Mouse (Mus musculus) NIH3T3 (cell line): ENCODE results near the gene Mrnip.

Experiments used
- DNase-seq: peaks from one replicate; pipeline ENCODE4 v3.0.0-alpha.2; 2012; ENCODE audit warnings: low read depth

The Mrnip gene

DNA sequence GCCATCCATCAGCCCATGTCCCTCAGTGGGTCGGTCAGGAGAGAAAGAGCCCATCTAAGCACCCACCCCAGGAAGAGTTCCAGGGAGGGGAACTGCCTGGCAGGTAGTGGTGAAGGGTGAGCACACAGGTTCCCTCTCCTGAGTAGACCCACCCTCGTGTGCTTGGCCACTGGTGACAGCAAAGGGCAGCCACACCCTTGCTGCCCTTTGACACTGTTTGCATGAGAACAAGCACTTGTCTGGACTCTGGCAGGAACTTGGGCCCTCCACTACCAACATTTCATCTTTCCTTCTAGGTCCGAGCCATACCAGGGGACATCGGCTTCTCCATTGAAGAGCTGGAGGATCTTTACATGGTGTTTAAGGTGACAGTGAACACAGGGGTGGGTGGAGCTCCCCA is 14.9 kb upstream of the Mrnip start:
- no peak for DNase-seq

- peak; percentile 83 for DNase-seq
Observed at GRCm38 (mm10) chr11:50161578-50162304, 12.5 kb upstream of the Mrnip start.

DNA sequence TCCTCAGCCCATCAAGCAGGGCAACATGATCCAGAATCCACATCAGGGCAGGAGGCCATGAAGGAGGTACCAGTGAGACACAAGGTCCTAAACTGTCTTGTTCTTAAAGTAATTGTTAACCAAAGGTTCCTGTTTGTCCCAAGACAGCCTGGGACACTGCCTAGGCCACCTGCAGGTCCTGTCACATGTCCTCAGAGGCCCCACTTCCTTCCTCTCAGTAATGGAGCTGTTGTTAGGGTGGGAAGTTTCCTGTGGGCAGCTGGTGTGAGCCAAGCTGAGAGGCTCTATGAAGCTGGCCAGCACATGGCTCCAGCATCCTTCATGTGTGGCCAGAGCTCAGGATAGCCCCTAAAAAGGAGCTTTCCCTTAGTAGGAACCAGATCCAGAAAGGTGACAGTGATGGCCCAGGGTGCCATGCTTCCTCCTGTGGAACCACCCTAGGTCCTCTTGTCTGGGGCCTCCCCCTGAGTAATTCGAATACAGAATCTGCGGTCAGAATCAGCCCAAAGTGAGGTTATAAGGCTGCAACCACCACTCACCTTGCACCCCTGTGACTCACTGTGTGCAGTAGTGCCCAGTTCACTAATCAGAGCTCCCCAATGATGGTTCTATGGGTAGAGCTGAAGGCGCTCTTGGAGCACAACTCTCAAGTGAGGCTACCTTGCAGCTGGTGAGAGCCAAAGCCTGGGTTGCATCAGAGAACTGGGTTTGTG is 11.8 kb upstream of the Mrnip start:
- no peak for DNase-seq

GRCm38 (mm10) chr11:50168352-50168751 is 5.9 kb upstream of the Mrnip start:
- no peak for DNase-seq

DNA sequence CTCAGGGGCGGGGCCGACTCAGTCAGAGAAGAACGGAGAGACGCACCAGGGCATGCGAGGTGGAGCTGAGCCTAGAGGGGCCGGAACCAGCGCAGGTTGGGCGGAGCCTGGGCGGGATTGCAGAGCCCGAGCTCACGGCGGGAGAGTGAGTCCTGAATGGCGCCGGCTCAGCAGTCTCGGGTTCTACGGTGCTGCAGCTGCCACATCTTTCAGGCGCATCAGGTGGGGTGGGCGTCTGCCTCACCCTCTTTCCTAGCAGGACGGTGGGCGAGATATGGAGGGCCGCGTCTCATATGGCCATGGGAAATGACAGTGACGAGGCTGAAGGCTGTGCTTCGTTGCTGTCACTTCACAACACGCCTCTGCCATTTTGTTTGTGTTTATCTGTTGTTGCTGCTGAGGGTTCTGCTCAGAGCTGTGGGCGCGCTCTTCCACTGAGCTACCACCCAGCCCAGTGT is 515 bp downstream of the Mrnip start:
- DNase-seq: peak; percentile 99

DNA sequence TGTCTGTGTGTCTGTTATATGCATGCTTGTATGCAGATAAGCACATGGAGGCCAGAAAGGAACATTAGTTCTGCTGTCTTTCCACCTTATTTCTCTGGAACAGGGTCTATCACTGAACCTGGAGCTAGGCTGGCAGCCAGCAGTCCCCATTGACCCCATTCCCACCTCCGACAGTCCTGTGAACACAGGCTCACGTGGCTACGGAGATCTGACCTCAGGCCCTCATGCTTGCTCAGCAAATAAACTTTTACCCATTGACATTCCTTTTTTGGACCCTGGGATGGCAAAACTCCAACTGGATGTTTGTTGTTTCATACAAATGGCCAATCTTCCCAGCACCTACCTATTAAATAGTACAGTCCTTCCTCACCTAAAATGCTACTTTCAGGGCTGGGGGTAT is 2.1 kb downstream of the Mrnip start:
- DNase-seq: no peak

GRCm38 (mm10) chr11:50177111-50177510 is 2.9 kb downstream of the Mrnip start:
- DNase-seq: peak; percentile 46

GRCm38 (mm10) chr11:50178532-50179488 is 4.6 kb downstream of the Mrnip start:
- DNase-seq: peak; percentile 30

DNA sequence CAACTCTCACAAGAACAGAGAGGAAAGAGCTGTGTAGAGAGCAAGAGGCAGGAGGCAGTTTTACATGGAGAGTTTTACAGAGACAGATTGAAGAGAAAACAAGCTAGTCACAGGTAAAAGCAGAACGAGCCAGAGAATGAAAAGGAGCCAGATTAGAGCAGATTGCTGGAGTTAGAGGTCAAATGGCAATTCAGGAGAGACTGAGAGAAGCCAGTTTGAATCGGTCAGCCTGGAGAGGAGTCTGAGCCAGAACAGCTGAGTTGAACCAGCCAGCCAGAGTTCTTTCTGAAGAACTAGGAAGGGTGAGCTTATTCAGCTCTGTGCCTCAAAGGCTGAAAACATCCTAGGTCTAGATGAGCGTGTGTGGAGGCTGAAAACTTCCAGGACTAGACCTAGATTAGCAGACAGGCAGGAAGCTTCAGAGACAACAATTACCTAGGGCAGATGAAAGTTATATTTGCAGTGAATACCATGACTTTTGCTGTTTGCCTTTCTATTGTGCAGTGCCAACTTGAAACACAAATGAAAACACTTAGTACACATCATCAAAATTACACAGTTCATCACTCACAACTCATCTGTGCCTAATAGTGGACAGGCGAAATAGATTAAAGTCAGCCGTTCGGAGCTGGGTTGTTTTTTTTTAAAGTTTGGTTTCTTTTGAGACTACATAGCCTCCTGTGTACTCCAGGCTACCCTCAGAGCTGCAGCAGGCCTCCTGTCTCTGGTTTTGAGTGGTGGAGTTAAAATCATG is 6.4 kb downstream of the Mrnip start:
- no peak for DNase-seq

DNA sequence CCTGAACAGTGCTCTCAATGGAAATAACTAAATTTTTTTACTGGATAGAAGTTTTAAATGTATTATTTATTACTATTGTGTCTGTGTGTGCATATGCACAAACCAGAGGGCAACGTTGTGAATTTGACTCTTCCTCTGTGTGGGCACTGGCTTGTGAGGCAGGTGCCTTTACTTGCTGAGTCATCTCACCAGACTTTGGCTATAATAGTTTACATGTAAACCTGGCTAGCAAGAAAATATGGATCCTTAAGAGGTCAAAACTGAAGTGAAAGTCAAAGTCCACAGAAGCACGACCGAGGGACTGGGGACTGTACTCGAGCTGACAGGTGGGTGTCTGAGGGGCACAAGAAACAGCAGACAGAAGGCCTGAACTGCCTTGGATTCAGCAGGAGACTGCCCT is 8.5 kb downstream of the Mrnip start:
- no peak for DNase-seq

GRCm38 (mm10) chr11:50184788-50185187 is 10.5 kb downstream of the Mrnip start:
- no peak for DNase-seq

DNA sequence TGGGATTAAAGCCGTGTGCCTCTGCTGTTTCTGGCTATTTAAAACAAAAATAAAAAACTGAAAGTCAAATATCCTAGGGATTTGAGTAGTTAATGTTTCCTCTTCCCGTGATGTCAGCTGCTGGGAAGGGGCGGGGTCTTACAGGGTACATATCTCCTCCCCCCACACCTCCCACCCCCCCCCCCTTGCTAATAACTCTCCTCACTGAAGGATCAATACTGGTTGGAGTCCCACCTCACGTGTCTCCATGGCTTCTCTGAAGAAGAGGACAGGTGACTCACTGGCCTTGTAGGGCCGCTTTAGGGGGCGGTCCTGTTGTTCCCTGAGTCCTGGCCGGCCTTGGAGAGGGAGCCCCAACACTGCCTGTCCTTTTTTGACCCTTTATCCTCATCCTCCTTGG is 14.4 kb downstream of the Mrnip start:
- no peak for DNase-seq

- no peak for DNase-seq
Observed at GRCm38 (mm10) chr11:50190362-50190761, 16.1 kb downstream of the Mrnip start.

GRCm38 (mm10) chr11:50192278-50192677 is 18.0 kb downstream of the Mrnip start:
- no peak for DNase-seq

DNA sequence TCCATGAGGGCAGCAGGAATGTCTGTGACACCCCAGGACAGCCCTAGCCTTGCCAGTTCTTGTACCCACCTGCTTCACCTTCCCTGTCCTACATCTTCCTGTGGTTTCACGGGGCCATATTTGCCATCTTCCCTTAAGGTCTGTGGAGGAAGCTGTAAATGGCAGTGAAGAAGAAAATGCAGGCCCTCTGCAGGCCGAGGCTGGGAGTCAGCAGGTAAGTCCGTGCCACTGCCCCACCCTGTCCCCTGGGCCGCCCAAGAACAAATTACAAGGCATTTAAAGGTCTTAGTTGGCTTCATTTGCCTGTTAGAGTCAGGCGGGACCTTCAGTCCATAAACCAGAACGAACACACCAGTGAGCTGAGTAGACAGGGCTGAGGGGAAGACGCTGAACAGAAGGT is 19.8 kb downstream of the Mrnip start:
- DNase-seq: no peak

GRCm38 (mm10) chr11:50194793-50195192 is 20.5 kb downstream of the Mrnip start:
- no peak for DNase-seq

DNA sequence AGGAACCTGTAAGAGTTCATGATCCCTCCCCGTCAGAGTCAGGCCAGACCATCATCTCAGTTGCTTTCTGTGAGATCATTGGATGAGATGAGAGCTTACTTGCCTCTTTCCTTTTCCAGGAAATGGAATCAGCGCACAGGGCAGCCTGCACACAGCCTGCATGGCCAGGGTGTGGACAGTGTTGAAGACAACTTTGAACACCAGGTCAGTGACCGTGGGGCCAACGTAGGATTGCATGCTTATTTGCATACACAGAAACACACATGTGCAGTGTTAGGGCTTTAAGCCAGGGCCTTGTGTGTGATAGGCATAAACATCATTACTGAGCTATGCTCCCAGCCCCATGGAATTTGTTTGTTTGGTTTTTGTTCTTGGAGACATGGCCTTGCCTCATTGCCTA is 23.3 kb downstream of the Mrnip start:
- DNase-seq: no peak

GRCm38 (mm10) chr11:50198219-50198846 is 24.1 kb downstream of the Mrnip start:
- DNase-seq: no peak

GRCm38 (mm10) chr11:50198916-50199315 is 24.7 kb downstream of the Mrnip start:
- no peak for DNase-seq

- peak; percentile 72 for DNase-seq
Observed at GRCm38 (mm10) chr11:50200613-50201012, 26.4 kb downstream of the Mrnip start.

DNA sequence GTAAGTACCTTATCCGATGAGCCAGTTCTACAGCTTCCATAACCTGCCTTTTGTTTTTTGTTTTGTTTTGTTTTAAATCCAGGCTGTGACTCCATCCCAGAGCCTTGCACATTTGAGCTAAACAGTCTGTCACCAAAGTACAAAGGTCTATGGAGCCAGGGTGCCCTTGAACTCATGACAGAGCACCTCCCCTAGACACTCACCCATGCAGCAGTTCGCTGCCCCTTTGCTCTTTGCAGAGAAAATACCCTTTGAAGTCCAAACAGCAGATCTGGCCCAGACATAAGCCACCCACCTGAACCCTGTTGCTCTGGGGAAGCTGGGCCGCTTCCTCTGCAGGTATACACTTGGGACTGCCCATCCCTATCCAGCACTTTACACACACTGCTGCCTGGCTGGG is 27.3 kb downstream of the Mrnip start:
- DNase-seq: no peak
